Mouse (Mus musculus) lung, postnatal 36 days (tissue): ENCODE results near the gene Tipin.
"Not testable (repeated sequence)": the region's sequence is repeated elsewhere in the genome, so short reads cannot be mapped to it uniquely, and the experiment has no call there.

Experiments
- DNase-seq: peaks from one replicate; pipeline ENCODE4 v3.0.0; 2022; ENCODE audit warnings: mixed read lengths

Gene Tipin

GRCm38 (mm10) chr9:64281105-64281780, at the start of gene Tipin:
Tipin (plus strand) TSS chr9:64281581.
- DNase-seq, result peak; percentile 97

GRCm38 (mm10) chr9:64231674-64232073, 49.7 kb upstream of the Tipin start:
- DNase-seq, result no peak

GRCm38 (mm10) chr9:64232257-64232957, 49.0 kb upstream of the Tipin start:
- peak; percentile 43 for DNase-seq

- DNase-seq, result peak; percentile 30
These were observed 47.7 kb upstream of the Tipin start for GRCm38 (mm10) chr9:64233656-64234055.

GRCm38 (mm10) chr9:64234768-64235435, 46.5 kb upstream of the Tipin start, which contains the start of gene Uchl4:
Uchl4 (plus strand) TSS chr9:64235201.
- no peak for DNase-seq

- no peak for DNase-seq
These were observed 45.3 kb upstream of the Tipin start for GRCm38 (mm10) chr9:64236056-64236455.

GRCm38 (mm10) chr9:64240116-64240515, 41.3 kb upstream of the Tipin start:
- DNase-seq, result no peak

- peak; percentile 40 for DNase-seq
These were observed 40.7 kb upstream of the Tipin start for GRCm38 (mm10) chr9:64240681-64241080.

GRCm38 (mm10) chr9:64242381-64242831, 39.0 kb upstream of the Tipin start:
- DNase-seq, result peak; percentile 69

GRCm38 (mm10) chr9:64249371-64249770, 32.0 kb upstream of the Tipin start:
- DNase-seq, result no peak

- no peak for DNase-seq
These were observed 31.2 kb upstream of the Tipin start for GRCm38 (mm10) chr9:64250111-64250730.

- peak; percentile 25 for DNase-seq
These were observed 28.8 kb upstream of the Tipin start for GRCm38 (mm10) chr9:64252591-64253020.

- peak; percentile 100 for DNase-seq
These were observed 28.1 kb upstream of the Tipin start, which contains the start of gene Map2k1 for GRCm38 (mm10) chr9:64253021-64253904. Map2k1 (minus strand) TSS chr9:64253631.

- no peak for DNase-seq
These were observed 26.0 kb upstream of the Tipin start for GRCm38 (mm10) chr9:64255422-64255821.

- DNase-seq, result no peak
These were observed 25.2 kb upstream of the Tipin start for GRCm38 (mm10) chr9:64256204-64256603.

GRCm38 (mm10) chr9:64259906-64260305, 21.5 kb upstream of the Tipin start:
- DNase-seq, result peak; percentile 87

- DNase-seq, result no peak
These were observed 20.4 kb upstream of the Tipin start for GRCm38 (mm10) chr9:64261023-64261422.

GRCm38 (mm10) chr9:64264813-64265212, 16.6 kb upstream of the Tipin start:
- DNase-seq, result no peak

GRCm38 (mm10) chr9:64267231-64267630, 14.2 kb upstream of the Tipin start:
- DNase-seq, result no peak

GRCm38 (mm10) chr9:64268196-64268595, 13.2 kb upstream of the Tipin start:
- DNase-seq, result no peak

GRCm38 (mm10) chr9:64268836-64269235, 12.5 kb upstream of the Tipin start:
- DNase-seq, result not testable (repeated sequence)

GRCm38 (mm10) chr9:64271249-64271648, 10.1 kb upstream of the Tipin start:
- DNase-seq, result no peak
